Mouse (Mus musculus) ZHBTc4 (cell line): Measurements from ENCODE around the gene Fkbp10.
A peak's percentile ranks its signal among the peaks of the same experiment; 100 is the strongest.

ENCODE experiments used
- DNase-seq: peaks from one replicate; pipeline ENCODE4 v3.0.0-alpha.2; 2011; ENCODE audit warnings: low read depth, low spot score

The Fkbp10 gene

GRCm38 (mm10) chr11:100411736-100412135 lies 3.8 kb upstream of the Fkbp10 start:
- DNase-seq: no peak

GRCm38 (mm10) chr11:100413541-100413940 lies 2.0 kb upstream of the Fkbp10 start:
- DNase-seq: no peak

- peak; percentile 88 for DNase-seq
These were observed 1.2 kb upstream of the Fkbp10 start, which contains the start of gene P3h4 for GRCm38 (mm10) chr11:100414021-100414913. P3h4 (minus strand) TSS chr11:100414836.

GRCm38 (mm10) chr11:100421537-100421936 lies 6.0 kb downstream of the Fkbp10 start:
- DNase-seq: no peak

GRCm38 (mm10) chr11:100423836-100424235 lies 8.3 kb downstream of the Fkbp10 start:
- no peak for DNase-seq

- peak; percentile 94 for DNase-seq
These were observed 10.4 kb downstream of the Fkbp10 start for GRCm38 (mm10) chr11:100425851-100426250.

- DNase-seq: no peak
These were observed 11.3 kb downstream of the Fkbp10 start for GRCm38 (mm10) chr11:100426820-100427219.

GRCm38 (mm10) chr11:100428612-100429199 lies 13.2 kb downstream of the Fkbp10 start:
- no peak for DNase-seq

- DNase-seq: no peak
These were observed 14.6 kb downstream of the Fkbp10 start for GRCm38 (mm10) chr11:100430052-100430451.

- no peak for DNase-seq
These were observed 16.5 kb downstream of the Fkbp10 start for GRCm38 (mm10) chr11:100432002-100432401.

- DNase-seq: peak; percentile 65
These were observed 20.3 kb downstream of the Fkbp10 start for GRCm38 (mm10) chr11:100435678-100436246.

GRCm38 (mm10) chr11:100437901-100438300 lies 22.4 kb downstream of the Fkbp10 start:
- no peak for DNase-seq

GRCm38 (mm10) chr11:100440691-100441522 lies 25.4 kb downstream of the Fkbp10 start:
- DNase-seq: peak; percentile 83

GRCm38 (mm10) chr11:100441797-100442196 lies 26.3 kb downstream of the Fkbp10 start, which contains the start of the genes Nt5c3b and Klhl10:
Nt5c3b (minus strand) TSS chr11:100441808.
Klhl10 (plus strand) TSS chr11:100441917.
- DNase-seq: no peak

- no peak for DNase-seq
These were observed 27.1 kb downstream of the Fkbp10 start for GRCm38 (mm10) chr11:100442625-100443024.

- no peak for DNase-seq
These were observed 41.8 kb downstream of the Fkbp10 start for GRCm38 (mm10) chr11:100457247-100457646.

GRCm38 (mm10) chr11:100457711-100458110 lies 42.2 kb downstream of the Fkbp10 start:
- no peak for DNase-seq

- no peak for DNase-seq
These were observed 47.2 kb downstream of the Fkbp10 start for GRCm38 (mm10) chr11:100462699-100463098.

GRCm38 (mm10) chr11:100465229-100465792 lies 49.8 kb downstream of the Fkbp10 start:
- DNase-seq: no peak

GRCm38 (mm10) chr11:100465833-100466232 lies 50.3 kb downstream of the Fkbp10 start:
- no peak for DNase-seq
